Mouse (Mus musculus): ENCODE measurements around the gene Foxn3. TPM values are rescaled to one million over a fixed set of nuclear protein-coding genes. Genes with fewer than 3 reads are reported as not detected.
A peak's percentile ranks its signal among the peaks of the same experiment; 100 is the strongest.

The Foxn3 gene
- total RNA-seq, 2 experiments from 2014 or later: 55.7 to 59.4 TPM

DNA sequence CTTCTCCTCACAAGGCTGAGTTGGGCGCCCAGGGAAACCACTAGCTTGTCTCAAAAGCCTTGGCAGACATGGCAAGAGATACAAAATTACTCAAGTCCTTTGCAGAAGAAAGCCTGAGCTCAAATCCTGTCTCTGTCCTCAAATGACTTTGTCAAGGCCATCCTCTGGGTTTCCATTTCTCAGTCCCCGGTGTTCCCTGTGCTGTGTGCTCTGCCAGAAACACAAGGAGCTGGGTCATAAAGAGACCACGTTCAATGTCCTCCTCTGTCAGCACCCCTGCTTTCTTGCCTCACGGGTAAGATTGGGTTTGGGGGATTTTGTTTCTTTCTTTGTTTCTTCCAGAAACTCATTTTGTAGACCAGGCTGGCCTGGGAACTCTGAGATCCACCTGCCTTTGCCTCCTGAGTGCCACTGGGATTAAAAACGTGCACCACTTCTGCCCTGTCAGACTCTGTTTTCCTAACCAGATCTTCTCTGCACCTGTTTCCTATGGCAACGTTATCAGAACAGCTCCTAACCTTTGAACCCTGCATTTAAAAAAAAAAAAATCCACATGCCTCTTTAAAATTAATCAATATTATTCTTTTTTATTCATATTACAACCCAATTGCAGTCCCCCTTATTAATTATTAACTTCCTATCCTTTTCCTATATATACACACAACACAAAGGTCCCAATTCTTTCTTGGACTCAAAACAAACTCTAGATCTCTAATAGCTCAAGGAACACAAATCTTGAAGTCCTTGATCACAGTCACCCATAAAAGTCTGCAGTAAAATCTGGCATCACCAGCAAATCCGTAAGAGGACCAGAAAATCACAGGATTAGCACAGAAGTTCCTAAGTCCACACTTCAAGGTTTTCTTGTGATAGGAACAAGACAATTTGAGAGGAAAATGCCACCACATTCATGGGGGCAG lies 144.6 kb downstream of the Foxn3 start:
- no peak for DNase-seq (ENCODE audit: low spot score in 2 of 2)

DNA sequence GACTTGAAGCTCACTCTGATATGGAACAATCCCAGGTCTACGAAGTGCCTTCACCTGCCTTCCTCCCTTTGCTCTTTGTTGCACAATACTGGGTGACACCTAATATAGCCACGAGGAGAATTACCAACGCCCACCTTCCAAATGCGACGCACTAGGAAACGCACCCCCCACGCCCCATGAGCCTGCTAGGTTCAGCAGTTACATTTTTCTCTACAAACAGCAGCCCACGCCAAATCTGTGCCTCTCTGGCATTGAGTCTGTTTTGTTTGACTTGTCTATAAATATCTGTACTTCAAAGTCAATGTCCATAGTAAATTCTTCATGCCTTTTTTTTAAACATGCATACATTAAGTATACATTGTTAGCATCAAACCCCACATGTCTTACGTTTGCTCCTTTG lies 145.5 kb downstream of the Foxn3 start:
- DNase-seq (ENCODE audit: low spot score in 2 of 2): no peak

DNA sequence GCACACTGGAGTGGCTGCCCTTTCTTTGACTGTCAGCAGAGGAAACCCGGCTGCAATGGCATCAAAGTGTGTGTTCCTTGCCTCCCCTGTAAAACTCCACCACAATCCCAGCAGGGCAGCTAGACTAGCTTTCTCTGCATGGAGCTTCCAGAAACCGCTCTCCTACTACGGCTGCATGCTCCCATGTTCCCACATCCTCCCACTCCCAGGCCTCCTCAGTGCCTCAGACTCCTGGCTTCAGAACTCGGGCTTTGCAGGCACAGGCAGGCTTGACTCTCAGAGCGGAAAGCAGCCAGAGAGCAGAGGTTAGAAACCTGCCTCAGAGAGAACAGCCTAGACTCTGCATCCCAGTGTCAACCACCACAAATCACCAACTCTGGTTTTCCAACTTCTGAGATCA lies 147.8 kb downstream of the Foxn3 start:
- no peak for DNase-seq (ENCODE audit: low spot score in 2 of 2)

DNA sequence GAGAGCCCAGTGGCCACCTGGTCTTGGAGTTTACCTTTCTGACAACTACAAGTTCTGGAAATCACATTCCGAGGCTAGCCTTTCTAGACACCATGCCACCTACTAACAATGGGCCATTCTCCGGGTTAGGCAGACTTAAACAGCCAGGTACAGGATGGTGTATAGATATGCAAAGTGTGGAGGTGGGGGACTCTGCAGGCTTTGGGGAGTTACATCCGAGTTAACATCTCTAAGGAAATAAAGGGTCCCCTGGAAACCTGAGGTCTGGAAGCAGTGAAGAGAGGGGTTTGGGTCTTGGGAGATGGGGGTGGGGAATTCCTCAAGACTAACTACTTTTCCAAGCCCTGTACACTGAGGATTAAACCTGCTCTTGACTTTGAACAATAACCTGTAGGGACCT lies 150.9 kb downstream of the Foxn3 start:
- DNase-seq (ENCODE audit: low spot score in 2 of 2): no peak

DNA sequence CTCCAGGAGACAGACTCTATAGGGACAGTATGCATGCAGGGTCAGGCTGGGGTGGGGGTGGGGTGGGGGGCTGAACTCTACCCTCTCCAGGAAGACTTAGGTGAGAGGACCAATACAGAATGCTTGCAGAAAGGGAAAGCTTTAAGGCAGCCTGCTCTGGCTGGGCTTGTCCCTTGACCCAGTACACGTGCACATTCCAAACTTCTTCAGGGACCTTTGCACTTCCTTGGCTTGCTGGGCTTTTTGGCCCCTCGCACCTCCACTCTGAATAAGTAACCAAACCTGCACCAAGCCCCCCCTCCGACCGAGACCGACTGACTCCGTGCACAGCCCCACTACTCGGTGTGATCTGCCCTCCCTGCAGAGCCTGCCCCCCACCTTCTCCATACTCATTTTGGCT lies 151.3 kb downstream of the Foxn3 start:
- no peak for DNase-seq (ENCODE audit: low spot score in 2 of 2)

DNA sequence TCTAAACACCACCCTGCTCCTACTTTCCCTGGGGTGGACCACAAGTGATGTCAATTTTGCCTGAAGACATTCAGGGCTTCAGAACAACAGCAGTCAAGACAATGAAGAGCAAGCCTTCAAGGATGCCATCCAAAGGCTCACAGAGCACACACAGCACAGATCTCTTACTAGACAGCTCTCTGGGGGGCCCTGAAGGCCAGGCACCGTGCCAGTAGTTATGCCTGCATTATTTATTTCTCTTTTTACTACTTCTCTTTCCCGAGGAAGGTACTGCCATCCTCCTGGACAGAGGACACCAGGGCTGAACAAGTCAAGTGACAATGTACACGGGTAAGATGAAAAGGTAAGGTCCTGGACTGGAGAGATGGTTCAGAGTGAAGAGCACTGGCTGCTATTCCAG lies 154.7 kb downstream of the Foxn3 start:
- no peak for DNase-seq (ENCODE audit: low spot score in 2 of 2)

GRCm38 (mm10) chr12:99408089-99408488 lies 155.3 kb downstream of the Foxn3 start:
- DNase-seq (ENCODE audit: low spot score in 2 of 2): no peak

- DNase-seq (ENCODE audit: low spot score in 2 of 2): no peak
Measured at GRCm38 (mm10) chr12:99407318-99407716, 156.1 kb downstream of the Foxn3 start.

DNA sequence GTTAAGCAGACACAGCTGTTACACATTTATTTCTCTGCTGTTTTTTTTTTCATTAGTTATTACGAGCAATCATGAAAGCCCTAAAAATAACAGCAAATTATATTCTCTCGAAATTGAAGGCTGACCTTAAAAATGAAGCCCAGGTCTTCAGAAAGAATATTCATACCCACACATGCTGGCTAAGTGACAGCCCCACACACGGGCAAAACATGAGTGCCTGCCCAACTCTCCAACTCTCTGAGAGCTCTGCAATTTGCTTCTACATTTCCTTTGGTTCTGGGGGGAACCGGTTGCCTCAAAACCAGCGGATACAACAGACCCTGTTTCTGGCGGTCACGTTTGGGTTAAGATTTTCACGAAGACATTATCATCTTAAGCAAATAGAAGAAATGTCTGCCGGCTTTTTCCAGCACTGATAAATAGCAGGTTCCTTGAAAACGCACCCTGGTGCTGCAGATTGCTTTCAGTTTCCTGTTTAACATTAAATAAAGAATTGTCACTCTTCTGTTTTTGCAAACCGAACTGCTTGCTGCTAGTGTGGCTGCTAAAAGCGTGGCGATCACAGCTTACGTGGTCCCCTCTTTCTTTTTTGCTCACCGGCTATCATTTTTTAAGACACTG lies 156.6 kb downstream of the Foxn3 start:
- no peak for DNase-seq (ENCODE audit: low spot score in 2 of 2)

DNA sequence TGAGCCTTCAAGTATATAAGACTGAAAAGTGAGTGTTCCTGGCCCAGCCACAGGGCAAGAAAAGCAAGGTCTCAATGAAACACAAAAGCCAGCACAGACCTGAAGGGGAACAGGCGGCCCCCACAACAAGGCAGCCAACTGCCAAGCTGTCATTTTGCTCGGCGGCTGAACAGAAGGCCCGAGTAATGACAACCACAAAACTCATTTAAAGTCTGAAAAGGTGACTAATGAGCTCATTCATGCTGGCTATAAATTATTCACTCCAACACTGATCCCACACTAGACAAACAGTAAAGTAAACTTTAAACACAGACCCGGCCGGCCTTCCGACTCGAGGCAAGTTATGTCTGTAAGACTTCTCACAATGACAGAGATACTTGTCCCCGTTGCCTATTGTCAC lies 157.1 kb downstream of the Foxn3 start:
- DNase-seq (ENCODE audit: low spot score in 2 of 2): peak; percentile 35 to 69

DNA sequence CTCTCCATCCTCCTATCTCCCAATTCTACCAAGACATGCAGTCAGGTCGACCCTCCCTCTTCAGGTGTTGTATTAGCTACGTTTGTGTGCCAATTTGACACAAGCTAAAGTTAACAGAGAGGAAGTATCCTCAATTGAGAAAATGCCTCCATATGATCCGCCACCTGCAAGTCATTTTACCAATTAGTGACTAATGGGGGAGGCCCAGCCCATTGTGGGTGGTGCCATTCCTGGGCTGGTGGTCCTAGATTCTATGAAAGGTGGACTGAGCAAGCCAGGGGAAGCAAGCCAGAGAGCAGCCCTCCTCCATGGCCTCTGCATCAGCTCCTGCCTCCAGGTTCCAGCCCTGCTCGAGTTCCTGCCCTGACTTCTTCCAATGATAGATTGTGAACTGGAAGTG lies 158.0 kb downstream of the Foxn3 start:
- no peak for DNase-seq (ENCODE audit: low spot score in 2 of 2)

- DNase-seq (ENCODE audit: low spot score in 2 of 2): no peak
Measured at GRCm38 (mm10) chr12:99403004-99403403, 160.4 kb downstream of the Foxn3 start.

DNA sequence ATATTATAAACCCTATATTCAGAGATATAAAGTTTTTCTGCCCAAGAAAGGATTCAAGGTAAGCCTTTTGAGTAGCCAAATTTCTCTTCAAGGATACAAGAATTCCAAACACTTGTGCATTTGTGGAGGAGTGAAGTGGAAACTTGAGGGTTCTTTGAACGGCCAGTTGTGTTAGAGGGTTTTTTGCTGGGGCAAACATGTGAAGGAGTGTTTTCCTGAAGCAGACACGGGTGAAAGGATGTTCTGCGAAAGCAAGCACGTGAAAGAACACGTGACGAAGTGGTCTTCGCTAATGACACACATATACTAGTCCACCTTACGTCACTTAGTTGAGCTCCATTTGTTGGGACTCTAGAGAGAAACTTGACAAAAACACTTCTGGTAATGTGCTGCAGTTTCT lies 162.5 kb downstream of the Foxn3 start:
- DNase-seq (ENCODE audit: low spot score in 2 of 2): no peak

GRCm38 (mm10) chr12:99399575-99399974 lies 163.8 kb downstream of the Foxn3 start:
- DNase-seq (ENCODE audit: low spot score in 2 of 2): no peak

- no peak for DNase-seq (ENCODE audit: low spot score in 2 of 2)
Measured at GRCm38 (mm10) chr12:99396461-99396860, 166.9 kb downstream of the Foxn3 start.

DNA sequence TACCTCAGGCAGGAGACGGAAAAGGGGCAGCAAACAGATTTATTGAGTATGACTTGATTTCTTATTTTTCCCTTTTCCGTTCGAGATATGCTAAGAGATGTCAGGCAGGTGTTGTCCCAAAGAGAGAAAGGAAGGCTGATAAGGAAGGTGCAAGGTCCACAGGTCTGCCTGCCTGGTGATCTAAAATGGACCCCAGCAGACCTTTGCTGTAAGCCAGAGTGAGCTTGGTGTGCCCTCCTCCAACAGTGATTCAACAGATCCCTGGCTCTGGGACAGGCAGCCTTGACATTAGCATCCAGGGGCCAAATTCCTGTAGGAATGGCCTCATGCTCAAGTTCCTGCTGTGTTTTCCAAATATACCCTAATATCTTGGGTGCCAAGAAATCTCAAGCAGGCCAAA lies 168.3 kb downstream of the Foxn3 start:
- no peak for DNase-seq (ENCODE audit: low spot score in 2 of 2)

GRCm38 (mm10) chr12:99394676-99395075 lies 168.7 kb downstream of the Foxn3 start:
- no peak for DNase-seq (ENCODE audit: low spot score in 2 of 2)

DNA sequence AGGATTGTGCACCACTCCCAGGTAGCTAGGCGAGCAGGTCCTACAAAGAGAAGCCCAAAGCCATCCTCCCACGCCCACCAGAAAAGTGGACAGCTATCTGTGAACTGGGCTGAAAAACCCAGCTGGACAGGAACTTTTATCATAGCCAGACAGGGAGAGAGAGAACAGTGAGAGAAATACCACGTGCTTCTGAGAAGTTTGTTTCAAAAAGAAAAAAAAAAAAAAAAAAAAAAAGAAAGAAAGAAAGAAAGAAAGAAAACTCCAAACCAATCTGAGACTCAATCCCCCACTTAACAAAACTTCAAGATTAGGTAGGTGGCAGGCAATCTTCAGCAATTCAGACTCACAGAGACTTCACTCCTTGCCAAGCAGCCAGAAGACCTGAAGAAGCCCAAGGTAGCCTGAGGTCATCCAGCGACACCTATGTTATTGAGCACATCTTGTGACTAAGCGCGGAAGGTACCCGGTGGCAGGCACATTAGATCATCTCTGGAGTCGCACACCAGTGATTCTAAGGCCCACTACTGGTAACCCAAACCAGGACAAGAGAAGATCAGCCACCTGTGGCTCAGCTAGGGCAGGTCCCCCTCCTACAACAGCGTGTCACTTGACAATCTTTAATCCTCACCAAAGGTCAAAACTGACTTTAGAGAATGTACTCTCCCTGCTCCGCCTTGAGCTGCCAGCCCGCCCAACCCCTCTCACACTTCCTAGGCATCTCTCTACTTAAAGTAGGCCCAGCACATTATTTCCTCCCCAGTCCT lies 169.3 kb downstream of the Foxn3 start:
- DNase-seq (ENCODE audit: low spot score in 2 of 2): no peak

DNA sequence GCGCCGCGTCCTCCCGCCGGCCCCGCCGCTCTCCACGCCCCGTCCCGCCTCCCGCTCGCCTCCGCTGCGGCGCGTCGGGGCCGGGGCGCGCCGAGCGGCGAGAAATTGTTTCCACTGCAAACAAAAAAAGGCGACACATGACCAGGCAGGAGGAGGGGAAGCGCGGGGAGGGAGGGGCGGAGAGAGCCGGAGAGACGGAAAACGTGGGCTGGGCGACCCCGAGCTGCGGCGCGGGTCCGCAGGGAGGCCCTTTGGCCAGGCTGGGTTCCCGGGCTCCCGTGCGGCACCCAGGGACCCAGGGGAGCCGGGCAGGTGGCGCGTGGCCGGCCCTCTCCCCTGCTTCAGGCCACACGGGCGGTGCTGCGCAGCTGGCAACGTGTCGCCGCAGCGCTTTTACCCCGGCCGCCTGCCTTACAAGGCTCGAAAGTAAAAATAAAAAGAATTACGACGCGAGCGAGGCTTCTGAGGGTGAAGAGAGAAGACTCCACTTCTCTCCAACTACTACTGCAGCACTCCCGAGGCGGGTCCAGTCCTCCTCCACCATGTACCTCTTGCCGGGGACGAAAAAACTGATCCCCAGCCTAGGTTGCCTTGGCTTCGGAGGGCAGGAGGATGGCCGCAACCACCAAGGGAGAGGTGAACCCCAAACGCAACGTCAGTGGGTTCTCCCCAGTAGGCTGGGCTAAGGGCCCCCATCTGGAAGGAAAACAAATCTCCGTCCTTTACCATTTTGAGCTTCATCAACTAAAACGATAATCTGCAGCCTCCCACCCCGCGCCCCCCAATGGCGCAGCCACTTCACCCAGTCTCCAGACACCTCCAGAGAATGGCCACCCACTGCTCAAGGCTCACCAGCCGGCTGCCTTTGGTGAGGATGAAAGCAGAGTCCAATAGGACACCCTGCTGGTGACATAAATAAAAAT lies 170.2 kb downstream of the Foxn3 start:
- peak; percentile 78 to 84 for DNase-seq (ENCODE audit: low spot score in 2 of 2)

DNA sequence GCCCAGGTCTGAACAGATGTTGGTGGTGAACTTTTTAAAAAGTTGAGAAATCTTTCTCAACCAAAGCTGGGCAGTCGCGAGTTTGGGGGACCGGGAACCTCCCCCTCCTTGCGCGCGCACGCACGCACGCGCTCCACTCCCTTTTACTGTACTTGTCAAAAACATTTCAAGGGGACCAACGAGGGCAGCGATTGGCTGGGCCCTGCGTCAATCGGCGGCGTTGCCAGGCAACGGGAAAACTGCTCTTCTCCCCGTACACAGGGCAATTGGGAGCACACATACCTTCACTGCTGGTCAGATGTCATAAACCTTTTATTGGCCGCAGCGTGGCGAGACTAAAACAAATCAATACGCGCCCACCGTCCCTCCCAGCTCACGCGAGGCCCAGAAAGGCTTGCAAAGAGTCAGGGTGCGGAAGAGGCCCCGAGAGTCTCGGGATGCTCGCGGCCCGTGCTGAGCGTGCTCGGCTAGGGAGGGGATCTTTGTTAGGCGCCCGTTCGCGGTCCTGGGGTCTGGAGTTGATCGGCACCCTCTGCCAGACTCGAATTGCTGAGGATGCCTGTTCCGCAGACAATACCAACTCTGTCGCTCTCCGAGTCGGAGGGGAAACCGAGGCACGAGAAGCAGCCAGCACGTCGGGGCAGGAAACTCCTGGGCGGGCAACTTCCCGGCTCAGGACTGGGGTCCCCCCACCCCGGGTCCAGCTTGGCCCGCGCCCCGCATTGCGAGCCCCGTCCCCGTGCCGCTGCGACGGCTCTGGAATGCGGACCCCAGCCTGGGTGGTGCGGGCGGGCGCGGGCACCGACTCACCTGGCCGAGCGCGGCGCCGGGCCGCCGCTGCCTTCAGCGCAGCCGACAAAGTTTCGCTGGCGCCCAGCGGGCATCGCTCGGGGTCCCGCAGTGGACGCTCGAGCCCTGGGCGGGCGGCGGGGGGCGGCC lies 171.2 kb downstream of the Foxn3 start:
- DNase-seq (ENCODE audit: low spot score in 2 of 2): peak; percentile 99 to 100
